Mouse (Mus musculus) midbrain, embryonic 15.5 days (tissue): Measurements from ENCODE around the gene Rin2. TPM values are rescaled to one million over a fixed set of nuclear protein-coding genes. Genes with fewer than 3 reads are reported as not detected.

ENCODE experiments used
- ATAC-seq: fragments of 200-750 bp; cut with Nextera tagmentation; replicated peaks from 2 replicates; pipeline ENCODE4 v1.8.0; 2017; ENCODE audit warnings: moderate TSS enrichment
- H3K27ac ChIP-seq: fragments of 300-500 bp; sonication (generic); 2 replicates; pipeline ENCODE4 v1.5.1; 2015; ENCODE audit warnings: mild to moderate bottlenecking, inconsistent platforms
- H3K27me3 ChIP-seq: fragments of 300-500 bp; sonication (generic); replicated peaks from 2 replicates; pipeline ENCODE4 v1.6.1; 2015; ENCODE audit warnings: inconsistent platforms
- H3K36me3 ChIP-seq: fragments of 300-500 bp; sonication (generic); replicated peaks from 2 replicates; pipeline ENCODE4 v1.6.1; 2015; ENCODE audit warnings: inconsistent platforms
- H3K4me1 ChIP-seq: fragments of 300-500 bp; sonication (generic); 2 replicates; pipeline ENCODE4 v1.6.1; 2015; ENCODE audit warnings: inconsistent platforms
- H3K4me2 ChIP-seq: fragments of 300-500 bp; sonication (generic); 2 replicates; pipeline ENCODE4 v1.6.1; 2015; ENCODE audit warnings: inconsistent platforms, mild to moderate bottlenecking, moderate library complexity
- H3K4me3 ChIP-seq: fragments of 300-500 bp; sonication (generic); 2 replicates; pipeline ENCODE4 v1.5.1; 2015; ENCODE audit warnings: mild to moderate bottlenecking, inconsistent platforms
- H3K9ac ChIP-seq: fragments of 300-500 bp; sonication (generic); 2 replicates; pipeline ENCODE4 v1.6.1; 2015; ENCODE audit warnings: mild to moderate bottlenecking, inconsistent platforms
- H3K9me3 ChIP-seq: fragments of 300-500 bp; sonication (generic); 2 replicates; pipeline ENCODE4 v1.6.1; 2016; ENCODE audit warnings: inconsistent platforms
- WGBS: fragments of 180-500 bp; shearing (Covaris S2); methylation state at CpG from one replicate; pipeline ENCODE4 v1.1.7; 2015; ENCODE audit warnings: mixed read lengths; 5-methylcytosine and 5-hydroxymethylcytosine counted together
- polyA plus RNA-seq: library from polyadenylated mRNA; unstranded; fragments of >200 nt; fragmentation: Nextera tagmentation; extraction: Ambion mirVana; gene quantifications from 2 replicates; pipeline ENCODE4 v1.2.1, GENCODE M21; 2015

Rin2 gene
- polyA plus RNA-seq, 1 experiment from 2014 or later: 19.3 TPM

DNA sequence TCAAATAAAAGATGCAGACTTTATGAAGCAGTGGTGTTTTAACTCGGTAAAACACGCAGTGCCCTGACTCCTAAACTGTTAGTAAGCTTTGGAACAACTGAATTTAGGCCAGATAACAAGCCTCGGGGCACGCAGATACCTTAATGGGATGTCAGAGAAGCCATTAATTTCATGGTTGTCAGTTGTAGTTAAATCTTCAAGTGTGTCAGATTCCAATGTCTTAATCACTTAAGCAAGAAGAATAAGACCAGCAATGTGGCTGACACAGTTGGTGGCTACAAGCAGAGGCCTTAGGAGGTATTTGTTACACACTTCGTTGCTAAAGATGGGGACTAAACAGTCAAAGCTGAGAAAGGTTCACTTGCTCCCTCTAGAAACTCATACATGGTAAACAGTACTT lies 74.6 kb downstream of the Rin2 start:
- no peaks in the 10 kb centered on the region for H3K36me3 ChIP-seq
- H3K9me3 ChIP-seq: no peaks in the 10 kb centered on the region
- no peak overlapping the region for H3K9ac ChIP-seq
- H3K27ac ChIP-seq: no peak overlapping the region
- no peaks in the 10 kb centered on the region; the same call in 1 of the 2 replicates for H3K27me3 ChIP-seq
- no peak overlapping the region for H3K4me2 ChIP-seq
- peak; percentile 56; the same call in 1 of the 2 replicates for ATAC-seq
- H3K4me1 ChIP-seq: no peaks in the 10 kb centered on the region
- WGBS: 34% methylated on average over 5 of the region's 5 CpGs
- H3K4me3 ChIP-seq: no peak overlapping the region

DNA sequence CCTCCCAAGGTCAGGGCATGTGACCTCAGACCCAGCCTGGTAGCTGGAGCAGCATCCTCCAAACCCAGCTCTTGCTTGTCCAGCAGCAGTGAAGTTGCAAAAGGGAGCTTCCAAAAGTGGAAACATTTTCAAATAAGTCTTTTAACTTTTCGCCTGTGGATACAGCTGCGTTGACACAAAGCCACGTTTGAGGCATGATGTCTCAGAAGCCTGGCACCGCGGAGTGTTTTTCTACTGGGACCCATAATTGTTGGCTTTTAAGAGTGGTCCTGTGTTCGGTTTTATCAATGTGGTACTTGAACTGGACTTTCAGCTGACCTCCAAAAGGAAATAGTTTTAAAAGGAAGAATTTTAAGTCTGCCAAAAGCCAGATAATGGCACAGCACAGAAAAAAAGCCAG lies 77.6 kb downstream of the Rin2 start:
- H3K9ac ChIP-seq: no peak overlapping the region
- H3K27me3 ChIP-seq: no peaks in the 10 kb centered on the region
- H3K4me3 ChIP-seq: no peak overlapping the region
- H3K27ac ChIP-seq: no peak overlapping the region
- no peaks in the 10 kb centered on the region for H3K36me3 ChIP-seq
- ATAC-seq: no peak
- WGBS: 81% methylated on average over 6 of the region's 6 CpGs
- no peaks in the 10 kb centered on the region for H3K4me1 ChIP-seq
- H3K4me2 ChIP-seq: no peak overlapping the region
- no peaks in the 10 kb centered on the region for H3K9me3 ChIP-seq

DNA sequence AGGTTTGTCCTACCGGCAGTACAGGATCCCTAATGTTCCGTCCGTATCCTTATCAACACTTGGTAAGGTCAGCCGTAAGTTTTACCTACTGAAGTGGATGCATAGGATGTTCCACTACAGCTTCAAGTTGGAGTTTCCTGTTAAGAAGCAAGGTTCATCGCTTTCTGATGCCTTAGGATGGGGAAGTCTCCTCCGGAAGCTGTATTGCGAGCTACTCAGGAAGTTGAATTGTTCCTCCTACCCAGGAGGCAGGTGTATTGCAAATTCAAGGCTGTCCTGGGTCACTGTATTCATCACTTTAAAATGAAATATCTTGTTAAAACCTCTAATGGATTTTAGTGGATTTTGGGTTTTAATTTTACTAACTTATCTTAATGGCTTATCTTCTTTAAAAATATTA lies 79.0 kb downstream of the Rin2 start:
- Histone ChIP-seq H3K4me1 (no peaks in the 10 kb centered on the region), H3K9ac (no peak overlapping the region), H3K4me2 (no peak overlapping the region), H3K27me3 (no peaks in the 10 kb centered on the region), H3K36me3 (no peaks in the 10 kb centered on the region), H3K4me3 (no peak overlapping the region), H3K27ac (no peak overlapping the region), H3K9me3 (no peaks in the 10 kb centered on the region)
- 90% methylated on average over 7 of the region's 7 CpGs for WGBS
- no peak for ATAC-seq

DNA sequence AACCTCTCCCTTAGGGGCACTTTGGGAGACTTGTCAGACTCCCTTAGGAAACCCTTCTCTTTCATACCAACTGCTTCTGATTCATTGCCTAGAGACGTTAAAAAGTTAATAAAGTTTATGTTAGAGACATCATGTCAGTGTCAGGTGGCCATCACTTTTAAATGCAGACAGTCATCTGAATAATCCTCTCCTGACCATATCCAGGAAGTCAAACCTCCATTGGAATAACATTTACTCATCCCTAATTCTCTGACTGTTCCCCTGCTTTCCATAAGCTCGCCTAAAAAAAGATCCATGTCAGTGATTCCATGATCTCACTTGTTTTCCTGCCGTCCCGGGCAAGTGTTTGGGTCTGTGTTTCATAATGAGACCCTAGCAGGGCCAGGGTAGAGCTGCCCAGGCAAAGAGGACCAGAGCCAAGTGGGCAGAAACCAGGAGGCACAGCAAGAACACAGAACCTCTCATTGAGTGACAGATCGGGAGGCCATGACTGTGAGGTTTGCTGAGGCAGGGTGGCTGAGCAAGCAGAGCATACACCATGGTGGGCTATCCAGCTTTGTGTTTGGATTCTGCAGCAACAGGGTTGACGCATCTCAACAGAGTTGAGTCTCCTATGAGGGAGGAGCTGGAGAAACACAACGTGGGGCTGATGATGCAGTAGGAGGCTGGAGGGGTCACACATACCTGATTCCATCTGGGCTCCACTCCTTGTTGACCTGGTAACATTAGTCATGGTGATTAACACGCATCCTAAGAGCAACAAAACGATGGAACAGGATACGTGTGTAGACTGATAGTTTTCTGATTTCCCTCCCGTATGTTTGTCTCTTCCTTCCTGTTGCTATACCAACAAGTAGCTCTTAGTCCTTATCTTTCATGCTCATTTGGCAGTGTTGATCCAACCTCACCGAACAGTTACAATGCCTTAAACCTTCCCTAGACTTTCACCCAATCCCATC lies 81.1 kb downstream of the Rin2 start:
- H3K27ac ChIP-seq: no peak overlapping the region
- H3K4me2 ChIP-seq: no peak overlapping the region
- WGBS: 81% methylated on average over 12 of the region's 12 CpGs
- no peak overlapping the region for H3K9ac ChIP-seq
- no peaks in the 10 kb centered on the region for H3K36me3 ChIP-seq
- no peak for ATAC-seq
- H3K27me3 ChIP-seq: no peaks in the 10 kb centered on the region
- H3K9me3 ChIP-seq: no peaks in the 10 kb centered on the region
- H3K4me1 ChIP-seq: no peaks in the 10 kb centered on the region
- H3K4me3 ChIP-seq: no peak overlapping the region

DNA sequence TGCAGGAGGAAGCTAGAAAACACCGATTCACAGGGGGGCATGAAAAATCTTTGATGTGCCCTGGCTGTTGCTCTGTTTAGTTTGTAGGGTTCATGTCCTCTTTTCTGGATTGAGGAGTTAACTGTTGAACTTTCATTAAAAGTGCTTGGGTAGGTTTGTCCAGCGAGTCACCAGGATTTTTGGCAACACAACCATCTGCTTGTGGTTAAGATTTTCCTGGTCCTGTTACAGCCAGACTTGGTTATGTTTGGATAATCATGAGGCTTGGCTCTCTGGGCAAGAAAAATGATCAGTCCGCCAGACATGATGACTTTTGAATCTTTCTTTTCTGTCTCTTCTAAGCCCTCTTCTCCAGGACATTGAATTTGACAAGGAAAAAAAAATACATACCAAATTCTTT lies 85.1 kb downstream of the Rin2 start:
- Histone ChIP-seq H3K36me3 (no peaks in the 10 kb centered on the region), H3K4me2 (no peak overlapping the region), H3K27ac (no peak overlapping the region), H3K9ac (no peak overlapping the region), H3K9me3 (no peaks in the 10 kb centered on the region), H3K4me3 (no peak overlapping the region), H3K27me3 (no peaks in the 10 kb centered on the region), H3K4me1 (no peaks in the 10 kb centered on the region)
- ATAC-seq: no peak
- 77% methylated on average over 3 of the region's 3 CpGs for WGBS

DNA sequence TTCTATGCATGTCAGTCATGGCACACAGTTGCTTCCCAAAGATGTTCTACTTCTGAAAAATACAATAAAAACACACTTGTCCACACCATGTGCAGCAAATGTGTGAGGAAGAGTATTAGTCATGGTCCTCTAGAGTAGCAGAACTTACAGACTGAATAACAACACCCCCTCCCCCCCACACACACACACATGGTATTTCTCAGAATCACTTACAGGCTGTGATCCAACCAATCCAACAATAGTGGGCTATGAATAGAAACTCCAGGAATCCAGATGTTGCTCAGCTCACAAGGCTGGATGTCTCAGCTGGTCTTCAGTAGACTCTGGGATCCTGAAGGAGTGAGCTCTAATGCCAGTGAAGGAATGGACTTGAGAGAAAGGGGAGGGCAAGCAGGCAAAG lies 86.4 kb downstream of the Rin2 start:
- Histone ChIP-seq H3K4me2 (no peak overlapping the region), H3K9me3 (no peaks in the 10 kb centered on the region), H3K9ac (no peak overlapping the region), H3K4me3 (no peak overlapping the region), H3K27me3 (no peaks in the 10 kb centered on the region), H3K4me1 (no peaks in the 10 kb centered on the region), H3K27ac (no peak overlapping the region), H3K36me3 (no peaks in the 10 kb centered on the region)
- ATAC-seq: no peak

DNA sequence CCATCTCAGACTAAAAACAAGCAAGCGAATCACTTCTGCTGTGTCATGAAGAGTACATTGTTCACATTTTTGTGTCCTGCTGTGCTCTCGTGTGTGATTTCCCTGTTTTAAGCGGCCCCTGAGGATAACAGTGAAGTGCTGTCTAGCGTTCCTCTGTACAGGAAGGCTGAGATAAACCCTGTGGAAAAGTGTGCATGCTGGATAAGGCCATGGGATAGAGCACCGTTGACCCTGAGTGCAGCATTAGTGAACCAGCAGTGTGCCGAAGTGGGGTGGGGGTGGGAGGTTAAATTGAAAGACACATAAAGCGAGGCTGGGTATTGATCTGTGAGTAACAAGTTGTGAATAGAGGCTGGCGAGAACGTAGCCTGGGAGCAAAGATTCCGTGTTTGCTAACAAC lies 94.9 kb downstream of the Rin2 start:
- no peak for ATAC-seq
- no peak overlapping the region for H3K9ac ChIP-seq
- WGBS: 32% methylated on average over 10 of the region's 10 CpGs

DNA sequence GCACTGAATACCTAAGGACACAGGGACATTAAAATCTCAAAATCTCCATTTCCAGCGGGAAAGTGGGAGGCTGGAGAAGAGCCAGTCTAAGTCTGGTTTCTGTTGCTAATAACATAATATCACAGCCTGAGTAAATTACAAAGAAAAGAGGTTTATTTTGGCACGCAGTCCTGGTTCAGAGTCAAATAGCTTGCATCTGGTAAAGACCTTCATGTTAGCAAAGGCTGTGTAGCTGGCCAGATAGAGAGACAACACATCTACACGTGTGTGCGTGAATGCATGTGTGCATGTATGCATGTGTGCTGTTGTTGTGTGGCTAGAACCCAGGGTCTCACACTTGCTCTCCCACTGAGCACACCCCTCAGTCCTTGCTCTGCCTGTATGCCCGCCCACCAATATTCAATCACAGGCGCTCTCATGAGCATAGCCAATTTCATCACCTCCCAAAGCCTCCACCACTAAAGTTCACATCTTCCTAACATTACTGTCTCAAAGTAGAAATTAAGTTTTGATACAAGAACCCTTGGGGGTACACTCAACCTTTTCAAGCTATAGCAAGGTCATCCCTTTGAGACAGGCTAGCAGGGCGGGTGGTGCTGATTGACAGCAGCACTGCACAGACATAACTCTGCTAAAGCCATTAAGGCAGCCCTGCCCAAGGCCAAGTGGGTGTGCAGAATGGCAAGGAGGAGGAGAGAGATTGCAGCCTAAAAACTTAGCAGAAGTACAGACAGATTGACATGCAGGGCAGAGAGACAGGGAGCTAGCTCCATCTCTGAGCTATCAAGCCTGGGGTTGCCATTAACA lies 95.9 kb downstream of the Rin2 start:
- WGBS: 81% methylated on average over 7 of the region's 7 CpGs
- no peak overlapping the region for H3K9ac ChIP-seq

More for the DNA sequence above, 94.9 kb downstream of the Rin2 start:
- no peaks in the 10 kb centered on the region for H3K27me3 ChIP-seq
- no peaks in the 10 kb centered on the region for H3K36me3 ChIP-seq
- no peak overlapping the region for H3K4me2 ChIP-seq
- H3K27ac ChIP-seq: no peak overlapping the region
- H3K4me1 ChIP-seq: peaks cover 6% of the 10 kb centered on the region; the same call in 1 of the 2 replicates
- H3K9me3 ChIP-seq: no peaks in the 10 kb centered on the region
- H3K4me3 ChIP-seq: no peak overlapping the region

DNA sequence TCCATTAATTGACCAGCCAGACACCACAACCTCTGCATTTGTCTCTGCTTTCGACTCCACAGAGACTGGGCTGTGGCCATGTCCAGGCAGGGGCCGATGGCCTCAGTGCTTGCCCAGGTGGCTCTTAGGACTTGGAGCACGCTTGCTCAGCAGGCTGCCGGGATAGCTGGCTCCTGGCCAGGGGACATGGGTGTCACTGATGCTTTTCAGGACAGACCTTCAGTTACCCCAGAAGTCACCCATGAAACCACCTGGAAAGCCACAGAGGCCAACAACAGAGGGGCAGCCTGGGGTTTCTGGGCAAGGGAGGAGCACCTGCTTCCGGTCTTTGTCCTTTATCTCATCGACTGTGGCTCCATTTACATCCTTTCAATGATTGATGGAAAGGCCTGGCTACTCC lies 108.2 kb downstream of the Rin2 start:
- WGBS: 77% methylated on average over 6 of the region's 6 CpGs

More for the DNA sequence above, 95.9 kb downstream of the Rin2 start:
- no peak overlapping the region for H3K4me3 ChIP-seq
- no peaks in the 10 kb centered on the region for H3K9me3 ChIP-seq
- ATAC-seq: no peak
- no peak overlapping the region for H3K27ac ChIP-seq
- no peaks in the 10 kb centered on the region for H3K36me3 ChIP-seq
- no peaks in the 10 kb centered on the region for H3K27me3 ChIP-seq
- H3K4me2 ChIP-seq: no peak overlapping the region
- H3K4me1 ChIP-seq: peaks cover 6% of the 10 kb centered on the region; the same call in 1 of the 2 replicates

DNA sequence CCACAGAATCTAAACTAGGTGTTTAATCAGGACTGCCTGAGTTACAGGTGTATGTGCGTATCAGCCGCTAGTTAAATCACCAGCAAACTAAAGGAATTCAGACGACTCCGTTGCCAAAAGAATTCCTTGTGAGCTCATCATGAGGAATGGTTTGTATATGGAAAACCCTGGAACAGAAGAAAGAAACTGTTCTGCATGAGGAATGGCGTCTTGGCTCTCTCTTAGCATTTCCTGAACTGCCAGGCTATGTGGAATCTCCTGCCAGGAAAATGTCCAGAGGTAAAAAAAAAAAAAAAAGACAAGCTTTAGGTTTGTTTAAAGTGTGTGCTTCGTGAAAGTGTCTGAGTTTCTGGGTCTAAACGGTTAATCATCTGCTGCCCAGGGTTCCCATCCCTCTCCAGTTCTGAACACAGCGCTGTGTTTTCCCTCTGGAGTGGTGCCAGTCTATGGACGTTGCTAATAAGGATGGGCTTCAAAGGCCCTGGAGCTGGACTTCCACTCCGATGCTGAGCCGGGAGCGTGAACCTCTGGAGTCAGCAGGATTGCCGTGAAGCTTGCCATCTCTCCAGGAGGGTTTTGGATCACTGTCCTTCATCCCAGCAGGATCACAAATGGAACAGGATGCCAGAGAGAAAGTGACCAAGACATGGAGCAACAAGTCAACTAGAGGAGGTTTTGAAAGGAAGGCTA lies 109.4 kb downstream of the Rin2 start:
- no peaks in the 10 kb centered on the region for H3K9me3 ChIP-seq
- H3K4me1 ChIP-seq: peaks cover 21% of the 10 kb centered on the region
- no peak for ATAC-seq
- H3K4me3 ChIP-seq: no peak overlapping the region
- WGBS: 57% methylated on average over 13 of the region's 13 CpGs
- no peaks in the 10 kb centered on the region for H3K36me3 ChIP-seq
- H3K9ac ChIP-seq: no peak overlapping the region
- no peaks in the 10 kb centered on the region for H3K27me3 ChIP-seq
- H3K27ac ChIP-seq: no peak overlapping the region
- H3K4me2 ChIP-seq: no peak overlapping the region

More for the DNA sequence above, 108.2 kb downstream of the Rin2 start:
- no peak overlapping the region for H3K9ac ChIP-seq
- H3K27ac ChIP-seq: no peak overlapping the region
- no peak for ATAC-seq
- no peak overlapping the region for H3K4me3 ChIP-seq
- H3K4me2 ChIP-seq: no peak overlapping the region
- no peaks in the 10 kb centered on the region for H3K27me3 ChIP-seq
- H3K4me1 ChIP-seq: peaks cover 21% of the 10 kb centered on the region
- no peaks in the 10 kb centered on the region for H3K9me3 ChIP-seq
- H3K36me3 ChIP-seq: no peaks in the 10 kb centered on the region

DNA sequence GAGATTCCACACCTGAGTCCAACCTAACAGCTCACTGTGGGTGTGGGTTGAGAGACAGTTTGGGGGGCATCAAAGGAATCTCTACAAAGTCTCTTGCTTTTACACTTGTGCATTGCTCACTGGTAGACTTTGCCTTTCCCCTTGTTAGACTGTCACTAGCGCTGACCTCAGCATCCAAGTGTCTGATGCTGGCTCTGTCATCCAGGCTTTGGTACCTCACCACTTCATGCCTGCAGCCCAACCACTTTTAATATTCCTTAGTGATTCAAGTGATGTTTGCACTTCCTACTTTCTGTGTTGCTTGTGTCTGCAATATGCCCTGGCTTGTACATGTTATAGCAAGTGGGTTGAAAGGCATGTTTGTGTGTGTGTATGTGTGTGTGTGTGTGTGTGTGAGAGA lies 109.9 kb downstream of the Rin2 start:
- no peak for ATAC-seq
- H3K4me2 ChIP-seq: no peak overlapping the region
- H3K9ac ChIP-seq: no peak overlapping the region
- H3K27ac ChIP-seq: no peak overlapping the region
- H3K4me1 ChIP-seq: peaks cover 21% of the 10 kb centered on the region
- H3K4me3 ChIP-seq: no peak overlapping the region
- no peaks in the 10 kb centered on the region for H3K36me3 ChIP-seq
- no peaks in the 10 kb centered on the region for H3K27me3 ChIP-seq
- 81% methylated on average over 1 of the region's 1 CpGs for whole genome bisulfite sequencing
- no peaks in the 10 kb centered on the region for H3K9me3 ChIP-seq
